Mouse (Mus musculus): ENCODE measurements around the gene Gpsm1.
A peak's percentile ranks its signal among the peaks of the same experiment; 100 is the strongest.

- TF ChIP-seq CTCF (IDR thresholded peaks at IDR 0.05; ENCODE audit: low read depth) (peak; percentile 63), EP300 (IDR thresholded peaks at IDR 0.05; ENCODE audit: low read depth) (no peak)
These were observed 9.6 kb downstream of the Gpsm1 start for GRCm38 (mm10) chr2:26324917-26325316.

All from liver, embryonic 14.5 days (tissue).